Mouse (Mus musculus) cerebellum, adult 18-20 months (tissue): Measurements from ENCODE around the gene Prrc2a.

ENCODE experiments used
- DNase-seq, 2 experiments: peaks; one replicate each; pipeline ENCODE4 v3.0.0; 2021

Gene Prrc2a

GRCm38 (mm10) chr17:35189186-35189585, 24.5 kb upstream of the Prrc2a start:
- DNase-seq, result no peak

GRCm38 (mm10) chr17:35187959-35188610, 23.4 kb upstream of the Prrc2a start, which contains the start of gene Lst1:
Gene Lst1, minus strand, starts transcription at chr17:35188439.
- no peak for DNase-seq

- DNase-seq, result no peak
Observed at GRCm38 (mm10) chr17:35187345-35187744, 22.6 kb upstream of the Prrc2a start.

- DNase-seq, result no peak
Observed at GRCm38 (mm10) chr17:35186681-35187080, 22.0 kb upstream of the Prrc2a start.

GRCm38 (mm10) chr17:35185639-35186611, 21.2 kb upstream of the Prrc2a start:
- DNase-seq, result no peak

GRCm38 (mm10) chr17:35180093-35180492, 15.4 kb upstream of the Prrc2a start:
- DNase-seq, result no peak

GRCm38 (mm10) chr17:35178528-35178927, 13.8 kb upstream of the Prrc2a start:
- DNase-seq, result peak in 1 of 2 experiments; percentile 35

- DNase-seq, result no peak
Observed at GRCm38 (mm10) chr17:35175968-35176367, 11.3 kb upstream of the Prrc2a start, which contains the start of gene Aif1. Gene Aif1, minus strand, starts transcription at chr17:35176068.

GRCm38 (mm10) chr17:35175382-35175781, 10.7 kb upstream of the Prrc2a start:
- no peak for DNase-seq

- no peak for DNase-seq
Observed at GRCm38 (mm10) chr17:35174201-35174977, 9.7 kb upstream of the Prrc2a start.

- no peak for DNase-seq
Observed at GRCm38 (mm10) chr17:35173329-35173728, 8.6 kb upstream of the Prrc2a start.

GRCm38 (mm10) chr17:35172445-35173234, 7.9 kb upstream of the Prrc2a start:
- DNase-seq, result no peak

- peak; percentile 32 to 51 for DNase-seq
Observed at GRCm38 (mm10) chr17:35168541-35169207, 4.0 kb upstream of the Prrc2a start.

- no peak for DNase-seq
Observed at GRCm38 (mm10) chr17:35167794-35168193, 3.1 kb upstream of the Prrc2a start.

- DNase-seq, result peak; percentile 76 to 79
Observed at GRCm38 (mm10) chr17:35166352-35167035, 1.8 kb upstream of the Prrc2a start.

- no peak for DNase-seq
Observed at GRCm38 (mm10) chr17:35165451-35166155, 906 bp upstream of the Prrc2a start.

GRCm38 (mm10) chr17:35164218-35164567, 504 bp downstream of the Prrc2a start:
- no peak for DNase-seq

GRCm38 (mm10) chr17:35163326-35164081, 1.2 kb downstream of the Prrc2a start:
- no peak for DNase-seq

GRCm38 (mm10) chr17:35162730-35163129, 2.0 kb downstream of the Prrc2a start:
- peak in 1 of 2 experiments; percentile 41 for DNase-seq

- no peak for DNase-seq
Observed at GRCm38 (mm10) chr17:35162121-35162520, 2.6 kb downstream of the Prrc2a start.
